ENCODE assay signal across 28 mouse cellular contexts in genomic region chr12:75359500-75359899, GRCm38 (mm10). TPM values are rescaled to one million over a fixed set of nuclear protein-coding genes. Genes with fewer than 3 reads are reported as not detected.
DNase-seq lines count a peak whose midpoint lies in the region; ATAC-seq and TF ChIP-seq lines count a peak whose summit lies in the region.
"Had no signal": no experiment of that assay in that cellular context is flagged by ENCODE, and none has a peak within 500 bp of the region (broad histone marks: within the 10 kb centered on the region; RNA-seq: fewer than 3 reads in every experiment).

No protein-coding gene starts in this region.

- H3K4me2 ChIP-seq in kidney, embryonic 14.5 days (replicated peaks; ENCODE audit: low read depth, low read length) = no peak overlapping the region
- no peak overlapping the region for H3K4me2 ChIP-seq in lung, embryonic 14.5 days
- H3K4me2 ChIP-seq: embryonic facial prominence, embryonic 15.5 days; hindbrain, embryonic 14.5 days; liver, embryonic 12.5 days had no signal

- H3K9ac ChIP-seq in kidney, embryonic 14.5 days (ENCODE audit: low read depth, low read length) = no peak overlapping the region
- H3K9ac ChIP-seq in lung, embryonic 14.5 days = no peak overlapping the region
- H3K9ac ChIP-seq: embryonic facial prominence, embryonic 15.5 days; hindbrain, embryonic 14.5 days; liver, embryonic 12.5 days had no signal

- no peak overlapping the region for H3K4me3 ChIP-seq in kidney, embryonic 14.5 days (ENCODE audit: low read length)
- no peak overlapping the region for H3K4me3 ChIP-seq in lung, embryonic 14.5 days (ENCODE audit: low read depth, low read length)
- no peak overlapping the region for H3K4me3 ChIP-seq in brown adipose tissue, adult 24 weeks (ENCODE audit: insufficient read depth, low read depth, low read length)
- H3K4me3 ChIP-seq: embryonic facial prominence, embryonic 15.5 days; layer of hippocampus, adult 2 months; liver, embryonic 12.5 days had no signal

- no peaks in the 10 kb centered on the region for H3K27me3 ChIP-seq in kidney, embryonic 14.5 days (ENCODE audit: control insufficient read depth, insufficient read depth, low read length)
- H3K27me3 ChIP-seq in lung, embryonic 14.5 days (ENCODE audit: insufficient read depth, low read length) = no peaks in the 10 kb centered on the region
- H3K27me3 ChIP-seq: embryonic facial prominence, embryonic 15.5 days; liver, embryonic 12.5 days had no signal

- H3K4me1 ChIP-seq in kidney, embryonic 14.5 days (ENCODE audit: control insufficient read depth, insufficient read depth, low read length) = peaks cover 8% of the 10 kb centered on the region
- peaks cover 3% of the 10 kb centered on the region; the same call in 1 of the 2 replicates for H3K4me1 ChIP-seq in lung, embryonic 14.5 days (ENCODE audit: insufficient read depth)
- peaks cover 12% of the 10 kb centered on the region; the same call in 1 of the 2 replicates for H3K4me1 ChIP-seq in brown adipose tissue, adult 24 weeks (ENCODE audit: control insufficient read depth, insufficient read depth, insufficient read length, low read length)
- H3K4me1 ChIP-seq: embryonic facial prominence, embryonic 15.5 days; liver, embryonic 12.5 days had no signal

- ATAC-seq in kidney, embryonic 14.5 days (ENCODE audit: low FRiP score, low TSS enrichment) = peak; percentile 74
- ATAC-seq in lung, embryonic 14.5 days (ENCODE audit: insufficient read depth) = peak; percentile 50; the same call in 1 of the 2 replicates
- ATAC-seq: activated CD4-positive, CD25-positive, alpha-beta regulatory T cell, adult 4 months; forebrain, embryonic 14.5 days; inflammation-experienced regulatory T-cells, adult 6 months; liver, embryonic 12.5 days had no signal

- no peak overlapping the region; the same call in 1 of the 2 replicates for H3K27ac ChIP-seq in kidney, embryonic 14.5 days (ENCODE audit: low read depth, low read length)
- no peak overlapping the region for H3K27ac ChIP-seq in lung, embryonic 14.5 days (ENCODE audit: low read depth)
- peak overlapping the region; percentile 16; the same call in 1 of the 2 replicates for H3K27ac ChIP-seq in brown adipose tissue, adult 24 weeks (replicated peaks; ENCODE audit: low read depth, low read length)
- H3K27ac ChIP-seq: embryonic facial prominence, embryonic 15.5 days; hindbrain, embryonic 14.5 days; layer of hippocampus, adult 2 months; liver, embryonic 12.5 days had no signal

- no peaks in the 10 kb centered on the region for H3K36me3 ChIP-seq in kidney, embryonic 14.5 days (ENCODE audit: control insufficient read depth, insufficient read depth, low read length)
- H3K36me3 ChIP-seq in lung, embryonic 14.5 days (ENCODE audit: insufficient read depth) = no peaks in the 10 kb centered on the region
- H3K36me3 ChIP-seq: liver, embryonic 12.5 days had no signal

- no peaks in the 10 kb centered on the region for H3K9me3 ChIP-seq in kidney, embryonic 14.5 days (ENCODE audit: control insufficient read depth, low read length)
- H3K9me3 ChIP-seq in lung, embryonic 14.5 days (ENCODE audit: low read depth, low read length) = no peaks in the 10 kb centered on the region
- H3K9me3 ChIP-seq: embryonic facial prominence, embryonic 15.5 days; liver, embryonic 12.5 days had no signal

- peak; percentile 19 for DNase-seq in embryo, embryonic 10 days (ENCODE audit: low spot score)
- no peak for DNase-seq in embryo, embryonic 9.5 days (ENCODE audit: extremely low spot score)
- no peak for DNase-seq in kidney, postnatal 25 days
- DNase-seq in lung, embryonic 14.5 days = peak; percentile 17
- DNase-seq in lung, postnatal 25 days (ENCODE audit: low spot score) = no peak
- DNase-seq: adrenal gland, adult 8-10 months; cerebellum, adult 18-20 months; cerebellum, postnatal 14 days; heart, postnatal 4 days; kidney, adult 18-20 months; thymus, adult 18-20 months; thymus, postnatal 36 days had no signal

- TF ChIP-seq CTCF in lung, embryonic 14.5 days (IDR thresholded peaks at IDR 0.05; ENCODE audit: low read depth) = no peak

- WGBS in kidney, embryonic 14.5 days = 19% methylated on average over 2 of the region's 2 CpGs
- 30% methylated on average over 2 of the region's 2 CpGs for WGBS in lung, embryonic 14.5 days

RNA-seq across cellular contexts. Expression of gene Rhoj, which starts 51.4 kb away (rescaled TPM):
- 45.7 and 51.0 TPM in 2 replicates for polyA plus RNA-seq in kidney, embryonic 14.5 days (2014; fragmentation: Nextera tagmentation; extraction: Ambion mirVana)
- 54.4 and 57.1 TPM in 2 replicates for polyA plus RNA-seq in lung, embryonic 14.5 days (2014; fragmentation: Nextera tagmentation; extraction: Ambion mirVana)
- polyA plus RNA-seq in brown adipose tissue, adult 24 weeks (2012; ENCODE audit: insufficient read depth, insufficient read length, missing spikeins) = 14.4 and 16.0 TPM in 2 replicates
- polyA plus RNA-seq: activated CD4-positive, CD25-positive, alpha-beta regulatory T cell, adult 4 months had no signal

RNA-seq across cellular contexts. Expression of gene Gphb5, which starts 57.1 kb away (rescaled TPM):
- not detected in 2 replicates for polyA plus RNA-seq in kidney, embryonic 14.5 days (2014; fragmentation: Nextera tagmentation; extraction: Ambion mirVana)
- polyA plus RNA-seq in lung, embryonic 14.5 days (2014; fragmentation: Nextera tagmentation; extraction: Ambion mirVana) = not detected in 2 replicates
- not detected in 2 replicates for polyA plus RNA-seq in brown adipose tissue, adult 24 weeks (2012; ENCODE audit: insufficient read depth, insufficient read length, missing spikeins)
- polyA plus RNA-seq: activated CD4-positive, CD25-positive, alpha-beta regulatory T cell, adult 4 months; embryonic facial prominence, embryonic 15.5 days; forebrain, embryonic 14.5 days; frontal cortex, adult 2 months; heart, embryonic 14.5 days; hindbrain, embryonic 14.5 days; inflammation-experienced regulatory T-cells, adult 6 months; limb, embryonic 11.5 days; liver, embryonic 12.5 days; midbrain, postnatal 0 days; neural tube, embryonic 14.5 days; spleen, adult 2 months; stomach, embryonic 14.5 days had no signal

Comparison
In these comparisons a context has a peak if more than half of its experiments do, and no peak if none do; other contexts are left out.
1. DNase-seq: peak in embryo, embryonic 10 days (single experiment) and lung, embryonic 14.5 days (single experiment); none in embryo, embryonic 9.5 days (single experiment), kidney, postnatal 25 days (0 of 2) and lung, postnatal 25 days (single experiment).